In the genomic region with DNA sequence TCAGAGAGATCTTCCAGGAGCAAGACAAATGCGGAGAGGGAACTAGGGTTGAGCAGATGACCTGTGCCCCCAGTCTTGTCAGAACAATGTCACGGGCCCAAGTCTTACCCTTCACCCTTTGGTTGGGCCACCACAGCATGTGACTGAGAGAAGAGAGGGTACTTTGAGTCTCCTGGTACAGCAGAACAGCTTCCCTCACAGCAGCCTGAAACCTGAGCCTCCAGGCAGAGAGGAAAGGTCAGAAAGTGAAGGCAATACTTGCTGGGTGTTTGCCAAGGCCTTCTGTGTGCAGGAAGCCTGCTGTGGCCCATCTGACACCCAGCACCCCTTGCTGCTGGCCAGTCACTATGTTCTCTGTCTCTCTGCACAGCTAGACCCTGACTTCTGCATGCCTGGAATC, we compare ENCODE assay signal across 15 mouse cellular contexts. TPM values are rescaled to one million over a fixed set of nuclear protein-coding genes. Genes with fewer than 3 reads are reported as not detected.
DNase-seq lines count a peak whose midpoint lies in the region; ATAC-seq lines count a peak whose summit lies in the region.
"Had no signal": no experiment of that assay in that cellular context is flagged by ENCODE, and none has a peak within 500 bp of the region (broad histone marks: within the 10 kb centered on the region; RNA-seq: fewer than 3 reads in every experiment).

No protein-coding gene starts in this region.

- no peak overlapping the region for H3K27ac ChIP-seq in midbrain, embryonic 13.5 days
- H3K27ac ChIP-seq: forebrain, embryonic 13.5 days had no signal

- no peak overlapping the region for H3K4me2 ChIP-seq in midbrain, embryonic 13.5 days (replicated peaks)
- H3K4me2 ChIP-seq: forebrain, embryonic 13.5 days had no signal

- ATAC-seq in midbrain, embryonic 13.5 days = no peak
- ATAC-seq: forebrain, embryonic 13.5 days; hindbrain, embryonic 16.5 days had no signal

- H3K36me3 ChIP-seq in midbrain, embryonic 13.5 days = no peaks in the 10 kb centered on the region

- peaks cover 6% of the 10 kb centered on the region for H3K4me1 ChIP-seq in midbrain, embryonic 13.5 days (replicated peaks)

- no peaks in the 10 kb centered on the region for H3K9me3 ChIP-seq in midbrain, embryonic 13.5 days
- H3K9me3 ChIP-seq: forebrain, embryonic 13.5 days had no signal

- peak; percentile 28 for DNase-seq in ovary, postnatal 36 days (ENCODE audit: low spot score)
- DNase-seq in ovary, postnatal 10 days (ENCODE audit: low spot score) = no peak
- DNase-seq in gastrocnemius, adult 18-20 months (ENCODE audit: low spot score) = peak; percentile 90
- peak; percentile 73 for DNase-seq in kidney, postnatal 10 days
- DNase-seq in thymus, postnatal 14 days = no peak
- no peak for DNase-seq in embryo, embryonic 10 days (ENCODE audit: low spot score)
- no peak for DNase-seq in urinary bladder, postnatal 10 days (ENCODE audit: low spot score)
- DNase-seq: cerebellum, postnatal 36 days had no signal

- WGBS in midbrain, embryonic 13.5 days = 80% methylated on average over 2 of the region's 2 CpGs

- H3K27me3 ChIP-seq in midbrain, embryonic 13.5 days = no peaks in the 10 kb centered on the region
- H3K27me3 ChIP-seq: forebrain, embryonic 13.5 days had no signal

- no peak overlapping the region for H3K9ac ChIP-seq in midbrain, embryonic 13.5 days (replicated peaks)
- H3K9ac ChIP-seq: forebrain, embryonic 13.5 days had no signal

- no peak overlapping the region for H3K4me3 ChIP-seq in midbrain, embryonic 13.5 days (replicated peaks)
- H3K4me3 ChIP-seq: forebrain, embryonic 13.5 days had no signal

RNA-seq across cellular contexts. Expression of a gene that starts 30.4 kb away (rescaled TPM):
- total RNA-seq in gastrocnemius, adult 18-20 months (2021) = not detected
- not detected in 2 replicates for polyA plus RNA-seq in midbrain, embryonic 13.5 days (2015; fragmentation: Nextera tagmentation; extraction: Ambion mirVana)
- total RNA-seq: heart, adult 8-10 months; left cerebral cortex, postnatal 36 days had no signal
- polyA plus RNA-seq: forebrain, embryonic 13.5 days; hindbrain, embryonic 16.5 days; stomach, embryonic 14.5 days had no signal

RNA-seq across cellular contexts. Expression of a gene that starts 39.4 kb away (rescaled TPM):
- 10 to 100 TPM; 10.7 to 24.4 TPM for total RNA-seq in gastrocnemius, adult 18-20 months (2021)
- polyA plus RNA-seq in midbrain, embryonic 13.5 days (2015; fragmentation: Nextera tagmentation; extraction: Ambion mirVana) = 4.6 and 4.9 TPM in 2 replicates

RNA-seq across cellular contexts. Expression of a gene that starts 43.7 kb away (rescaled TPM):
- not detected for total RNA-seq in gastrocnemius, adult 18-20 months (2021)
- 0.27 and 0.32 TPM in 2 replicates for polyA plus RNA-seq in midbrain, embryonic 13.5 days (2015; fragmentation: Nextera tagmentation; extraction: Ambion mirVana)
- total RNA-seq: heart, adult 8-10 months; left cerebral cortex, postnatal 36 days; neutrophil, adult 5-6 weeks had no signal
- polyA plus RNA-seq: forebrain, embryonic 13.5 days had no signal

RNA-seq across cellular contexts. Expression of a gene that starts 55.6 kb away (rescaled TPM):
- 10 to 100 TPM; 62.6 to 72.6 TPM for total RNA-seq in gastrocnemius, adult 18-20 months (2021)
- polyA plus RNA-seq in midbrain, embryonic 13.5 days (2015; fragmentation: Nextera tagmentation; extraction: Ambion mirVana) = 185 and 187 TPM in 2 replicates

RNA-seq across cellular contexts. Expression of a gene that starts 56.4 kb away (rescaled TPM):
- total RNA-seq in gastrocnemius, adult 18-20 months (2021) = 10 to 100 TPM in 1 of 2 experiments, 1 to 10 TPM in 1; 7.8 to 10.6 TPM
- polyA plus RNA-seq in midbrain, embryonic 13.5 days (2015; fragmentation: Nextera tagmentation; extraction: Ambion mirVana) = 75.4 and 76.6 TPM in 2 replicates

Comparison
In these comparisons a context has a peak if more than half of its experiments do, and no peak if none do; other contexts are left out.
1. DNase-seq: peak in ovary, postnatal 36 days (single experiment), gastrocnemius, adult 18-20 months (single experiment) and kidney, postnatal 10 days (single experiment); none in ovary, postnatal 10 days (single experiment), thymus, postnatal 14 days (single experiment), embryo, embryonic 10 days (single experiment) and urinary bladder, postnatal 10 days (single experiment).